Mouse (Mus musculus) brain, embryonic 18.5 days (tissue): Measurements from ENCODE around the gene Dcpp2.
"Not testable (repeated sequence)": the region's sequence is repeated elsewhere in the genome, so short reads cannot be mapped to it uniquely, and the experiment has no call there.

Experiments
- DNase-seq: peaks from one replicate; pipeline ENCODE4 v3.0.0-alpha.2; 2012; ENCODE audit warnings: low read depth, low spot score

Gene Dcpp2

GRCm38 (mm10) chr17:23880576-23880975, at the start of gene Dcpp2, which contains the start of gene Dcpp1:
Gene Dcpp2 (plus strand): TSS chr17:23880880.
Gene Dcpp1 (plus strand): TSS chr17:23880876.
- not testable (repeated sequence) for DNase-seq

- DNase-seq, result no peak
Measured at GRCm38 (mm10) chr17:23831201-23831600, 49.5 kb upstream of the Dcpp2 start.

- DNase-seq, result no peak
Measured at GRCm38 (mm10) chr17:23836006-23836575, 44.6 kb upstream of the Dcpp2 start, which contains the start of gene Prss33. Gene Prss33 (minus strand): TSS chr17:23836056.

- DNase-seq, result no peak
Measured at GRCm38 (mm10) chr17:23841145-23841544, 39.5 kb upstream of the Dcpp2 start.

GRCm38 (mm10) chr17:23843141-23843811, 37.4 kb upstream of the Dcpp2 start:
- no peak for DNase-seq

- DNase-seq, result no peak
Measured at GRCm38 (mm10) chr17:23843812-23844273, 36.8 kb upstream of the Dcpp2 start, which contains the start of the genes Prss32 and Prss41. Gene Prss32 (plus strand): TSS chr17:23843855. Gene Prss41 (minus strand): TSS chr17:23844172.

- no peak for DNase-seq
Measured at GRCm38 (mm10) chr17:23850028-23850427, 30.7 kb upstream of the Dcpp2 start.

- DNase-seq, result peak; percentile 28
Measured at GRCm38 (mm10) chr17:23850853-23851749, 29.6 kb upstream of the Dcpp2 start.

GRCm38 (mm10) chr17:23853292-23853691, 27.4 kb upstream of the Dcpp2 start:
- no peak for DNase-seq

- DNase-seq, result no peak
Measured at GRCm38 (mm10) chr17:23854229-23854765, 26.4 kb upstream of the Dcpp2 start.

GRCm38 (mm10) chr17:23857193-23857592, 23.5 kb upstream of the Dcpp2 start:
- no peak for DNase-seq

GRCm38 (mm10) chr17:23857913-23858312, 22.8 kb upstream of the Dcpp2 start:
- no peak for DNase-seq

- DNase-seq, result no peak
Measured at GRCm38 (mm10) chr17:23862926-23863325, 17.8 kb upstream of the Dcpp2 start.

GRCm38 (mm10) chr17:23867756-23868155, 12.9 kb upstream of the Dcpp2 start, which contains the start of gene Prss21:
Gene Prss21 (plus strand): TSS chr17:23868056.
- no peak for DNase-seq

- DNase-seq, result no peak
Measured at GRCm38 (mm10) chr17:23868513-23868912, 12.2 kb upstream of the Dcpp2 start.

- no peak for DNase-seq
Measured at GRCm38 (mm10) chr17:23873884-23874856, 6.5 kb upstream of the Dcpp2 start.

- DNase-seq, result peak; percentile 24
Measured at GRCm38 (mm10) chr17:23876741-23877140, 3.9 kb upstream of the Dcpp2 start.

- no peak for DNase-seq
Measured at GRCm38 (mm10) chr17:23877166-23877565, 3.5 kb upstream of the Dcpp2 start.

- DNase-seq, result not testable (repeated sequence)
Measured at GRCm38 (mm10) chr17:23917158-23917557, 36.5 kb downstream of the Dcpp2 start, which contains the start of gene Dcpp3. Gene Dcpp3 (plus strand): TSS chr17:23917458.

GRCm38 (mm10) chr17:23924531-23925007, 43.9 kb downstream of the Dcpp2 start:
- DNase-seq, result peak; percentile 77
